Mouse (Mus musculus): ENCODE measurements around the gene Ibtk.

Gene Ibtk

DNA sequence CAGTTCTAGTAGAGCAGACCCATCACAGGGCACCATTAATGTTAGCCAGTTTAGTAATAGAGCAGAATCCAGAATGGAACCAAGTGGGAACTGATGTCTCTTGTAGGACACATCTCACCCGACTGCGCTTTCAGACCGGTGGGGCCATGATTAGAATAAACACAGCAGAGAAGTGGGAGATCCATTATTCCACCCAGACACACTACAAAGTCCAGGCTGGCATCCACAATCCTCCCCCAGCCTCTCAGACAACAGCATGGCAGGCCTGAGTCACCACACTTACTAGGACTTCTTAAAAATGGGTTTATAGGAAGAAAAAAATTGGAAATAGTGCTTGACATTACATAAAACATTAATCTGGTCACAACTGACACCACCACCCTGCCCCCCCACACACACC, 53.5 kb downstream of the Ibtk start:
- no peak for DNase-seq

DNA sequence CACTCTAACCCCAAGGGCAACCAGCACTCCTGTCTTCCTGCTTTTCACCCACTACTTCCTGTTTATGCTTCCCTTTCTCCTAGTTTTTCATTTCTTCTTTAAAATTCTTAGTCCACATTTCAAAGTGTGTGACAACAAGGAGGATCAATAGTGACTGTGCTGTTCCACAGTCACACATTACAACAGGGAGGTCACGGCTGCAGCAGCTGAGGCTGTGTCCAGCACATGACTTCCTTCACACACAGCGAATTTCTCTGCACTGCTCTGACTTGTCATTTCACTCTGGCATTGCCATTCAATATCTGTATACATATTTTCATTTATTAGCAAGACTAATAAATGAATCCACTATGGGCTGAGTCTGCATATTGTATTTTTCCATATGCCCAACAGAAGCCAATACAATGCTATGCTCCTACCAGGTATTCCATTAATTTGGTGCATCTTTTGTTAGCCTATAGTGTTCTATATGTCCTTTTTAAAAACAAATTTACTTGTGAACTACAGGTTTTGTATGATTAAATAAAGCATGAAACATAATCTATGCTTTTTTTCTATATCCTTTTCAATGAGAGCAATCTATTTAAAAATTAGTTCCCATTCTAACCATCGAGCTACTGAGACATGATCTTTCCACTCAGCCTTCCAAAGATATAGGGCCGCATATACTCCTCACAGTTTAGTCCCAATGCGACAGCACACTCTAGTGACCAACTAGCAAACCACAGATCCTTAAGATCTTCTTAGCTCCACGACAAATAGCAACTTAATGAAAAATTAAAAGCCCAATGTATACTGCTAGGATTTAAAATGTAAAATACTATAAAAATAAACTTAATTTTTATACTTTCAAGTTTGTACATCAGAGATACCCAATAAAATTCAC, 55.7 kb downstream of the Ibtk start:
- DNase-seq = no peak

DNA sequence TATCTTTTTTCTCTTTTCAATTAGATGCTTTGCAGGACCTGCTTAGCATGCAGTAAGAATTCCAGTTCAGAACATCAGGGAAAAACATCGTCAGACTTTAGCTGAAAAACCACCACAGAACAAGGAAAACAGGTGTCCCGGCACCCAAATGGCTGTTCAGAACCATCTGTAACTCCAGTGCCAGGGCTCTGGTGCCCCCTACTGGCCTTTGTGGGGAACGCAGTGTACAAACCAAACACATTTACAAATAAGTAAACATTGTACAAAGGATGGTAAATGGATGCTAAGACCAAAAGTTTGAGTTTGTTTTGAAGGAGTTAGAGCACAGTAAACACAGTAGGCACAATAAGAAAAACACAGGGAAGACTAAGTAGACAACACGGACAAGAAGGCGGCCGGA, 64.1 kb downstream of the Ibtk start:
- peak; percentile 14 for DNase-seq

DNA sequence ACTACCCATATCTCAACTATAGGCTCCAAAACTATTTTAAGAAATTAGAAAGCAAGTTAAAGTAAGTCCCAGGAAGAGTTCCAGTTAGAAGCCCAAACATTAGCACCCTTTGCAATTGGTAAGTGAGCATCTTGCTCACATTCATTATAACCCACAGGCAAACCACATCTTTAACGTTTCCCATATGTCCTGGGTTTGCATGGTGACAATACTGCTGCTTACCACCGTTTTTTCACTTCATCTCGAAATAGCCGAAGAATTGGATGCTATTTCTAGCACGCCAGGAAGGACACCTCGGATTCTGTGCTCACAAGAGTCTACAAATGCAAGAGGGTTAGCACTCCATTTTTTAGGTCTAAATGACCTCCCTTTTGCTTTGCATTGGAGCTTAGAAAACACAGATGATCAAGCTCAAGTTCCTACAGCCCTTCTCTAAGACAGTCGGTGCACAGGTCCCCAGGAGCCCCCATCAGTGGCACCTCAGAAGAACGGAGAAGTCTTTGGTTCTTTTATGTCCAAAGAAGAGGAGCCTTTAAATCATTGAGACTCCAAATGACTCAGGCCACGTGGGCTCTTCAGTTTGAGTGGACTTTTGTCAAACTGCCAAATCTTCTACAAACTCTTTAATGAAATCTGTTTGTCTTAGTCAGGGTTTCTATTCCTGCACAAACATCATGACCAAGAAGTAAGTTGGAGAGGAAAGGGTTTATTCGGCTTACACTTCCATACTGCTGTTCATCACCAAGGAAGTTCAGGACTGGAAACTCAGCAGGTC, 73.8 kb downstream of the Ibtk start:
- DNase-seq = no peak

DNA sequence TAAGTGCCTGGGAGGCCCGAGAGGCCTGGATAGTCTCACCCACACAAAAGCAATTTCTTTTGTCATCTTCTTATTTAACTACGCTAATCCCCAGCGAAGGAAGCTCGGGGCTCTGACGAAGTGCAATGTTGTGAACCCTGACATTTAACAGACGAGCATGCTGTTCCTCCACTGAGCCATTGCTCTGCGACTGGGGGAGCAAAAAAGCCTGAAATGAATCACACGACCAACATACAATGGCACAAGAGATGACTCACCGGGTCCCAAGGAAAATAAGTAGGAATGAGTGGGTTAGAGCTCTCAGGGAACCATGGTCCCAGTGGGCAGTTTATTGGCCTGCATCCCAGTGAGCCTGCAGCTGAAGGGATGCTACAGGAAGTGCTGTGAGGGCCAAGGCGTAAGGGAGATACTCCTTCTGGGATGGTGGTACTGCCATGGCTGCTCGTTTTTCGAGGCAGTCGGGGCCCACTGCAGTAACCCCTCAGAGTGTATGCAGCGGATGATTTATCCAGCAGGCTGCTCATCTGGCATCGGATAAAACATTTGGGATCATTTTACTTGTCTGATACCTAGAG, 75.1 kb downstream of the Ibtk start:
- DNase-seq = no peak

DNA sequence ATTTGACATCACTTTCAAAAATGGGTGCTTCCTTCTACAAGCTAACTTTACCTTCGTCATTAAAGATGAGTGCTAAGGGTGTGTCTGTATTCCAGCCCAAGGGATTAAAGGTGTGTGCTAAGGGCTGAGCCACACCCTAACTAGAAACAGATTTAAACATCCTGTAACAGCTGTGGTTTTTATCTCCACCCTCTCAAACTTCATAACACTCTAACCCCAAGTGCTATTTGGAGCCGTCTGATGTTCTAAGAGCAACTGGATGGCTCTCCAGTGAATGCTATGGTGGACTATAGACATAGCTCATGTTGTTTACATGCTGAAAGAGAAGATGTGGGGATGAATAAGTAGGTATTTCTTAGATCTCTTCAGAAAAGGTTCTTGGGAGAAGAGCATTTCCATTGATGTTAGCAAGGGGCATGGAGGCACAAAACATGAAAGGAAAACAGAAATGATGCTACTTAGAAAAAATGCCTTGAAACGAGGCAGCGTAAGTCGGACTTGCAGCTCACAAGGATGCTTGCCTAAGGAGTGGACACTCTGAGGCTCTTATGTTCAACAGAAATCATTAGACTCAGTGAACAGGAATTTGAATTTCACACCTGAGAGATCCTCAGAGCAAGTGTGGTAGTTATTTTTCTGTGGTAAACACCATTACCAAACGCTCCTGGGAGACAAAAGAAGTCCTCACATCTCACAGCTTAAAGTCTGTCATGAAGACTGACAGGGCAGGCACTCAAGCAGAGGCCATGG, 77.4 kb downstream of the Ibtk start:
- DNase-seq = no peak

DNA sequence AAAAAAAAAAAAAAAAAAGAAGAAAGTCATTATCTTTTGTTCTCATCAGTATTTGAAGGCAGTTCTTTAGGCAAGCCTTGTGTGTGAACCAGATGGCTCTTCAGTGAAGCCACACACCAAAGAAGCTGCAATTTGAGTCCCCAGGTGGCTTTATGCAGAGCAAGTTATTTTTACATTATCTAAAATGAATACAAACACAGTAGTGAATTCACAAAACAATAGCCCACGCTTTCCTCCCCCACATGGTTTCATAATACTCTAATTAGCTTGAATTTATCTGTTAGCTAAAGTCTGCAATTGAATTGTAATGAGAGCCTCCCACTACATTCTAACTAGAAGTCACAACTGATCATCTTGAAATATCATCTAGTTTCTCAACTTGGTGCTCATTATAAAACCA, 84.8 kb downstream of the Ibtk start:
- no peak for DNase-seq

DNA sequence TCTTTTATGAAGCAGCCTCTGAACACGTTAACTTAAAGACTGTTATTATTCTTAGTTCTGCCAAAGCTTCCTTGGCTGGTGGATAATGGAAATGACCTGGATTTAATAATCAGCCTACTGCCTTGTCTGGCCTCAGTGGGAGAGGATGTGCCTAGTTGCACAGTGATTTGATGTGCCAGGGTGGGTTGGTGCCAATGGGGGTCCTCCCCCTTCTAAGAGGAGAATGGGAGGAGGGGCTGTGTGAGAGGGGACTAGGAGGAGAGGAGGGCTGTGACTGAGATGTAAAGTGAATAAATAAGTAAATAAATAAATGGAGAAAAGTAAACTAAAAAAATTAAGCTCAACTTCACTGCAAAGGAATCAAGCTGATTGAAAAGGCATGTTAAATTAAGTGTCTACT, 85.3 kb downstream of the Ibtk start:
- no peak for DNase-seq

DNA sequence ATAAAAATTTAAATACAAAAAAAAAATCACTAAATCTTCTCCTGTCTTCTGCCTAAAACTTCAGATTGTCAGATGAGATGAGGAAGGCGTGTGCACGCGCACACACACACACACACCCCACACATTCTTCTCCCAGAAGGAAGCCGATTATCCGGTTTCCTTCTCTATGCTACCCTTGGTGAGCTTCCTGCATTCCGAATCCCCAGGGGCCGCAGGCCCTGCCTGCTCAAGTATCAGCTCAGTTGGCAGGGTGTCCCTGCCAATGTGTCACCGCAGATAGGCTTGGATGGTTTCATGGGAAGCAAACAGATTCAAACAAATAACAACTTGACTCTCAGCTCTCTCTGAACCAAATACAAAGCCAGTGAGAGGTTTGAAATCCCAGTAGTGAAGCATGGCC, 86.0 kb downstream of the Ibtk start:
- no peak for DNase-seq

DNA sequence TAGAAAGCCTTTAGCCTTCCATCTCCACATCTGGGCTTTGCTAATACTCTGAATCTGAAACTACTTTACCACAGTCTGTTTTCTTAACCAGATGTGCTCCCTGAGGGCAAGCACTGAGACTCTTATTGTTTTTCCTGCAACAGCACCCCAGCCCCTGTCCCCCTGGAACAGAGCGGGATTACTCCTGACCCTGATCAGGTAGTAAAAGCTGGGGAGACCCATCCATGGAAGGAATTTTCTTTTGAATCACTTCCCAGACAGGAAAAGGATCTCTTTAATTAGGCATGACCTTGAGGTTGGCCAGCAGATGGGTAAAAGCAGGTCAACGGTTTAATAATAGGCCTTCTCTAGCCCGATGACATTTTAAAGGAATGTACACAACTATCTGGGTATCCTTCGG, 95.7 kb downstream of the Ibtk start:
- no peak for DNase-seq

DNA sequence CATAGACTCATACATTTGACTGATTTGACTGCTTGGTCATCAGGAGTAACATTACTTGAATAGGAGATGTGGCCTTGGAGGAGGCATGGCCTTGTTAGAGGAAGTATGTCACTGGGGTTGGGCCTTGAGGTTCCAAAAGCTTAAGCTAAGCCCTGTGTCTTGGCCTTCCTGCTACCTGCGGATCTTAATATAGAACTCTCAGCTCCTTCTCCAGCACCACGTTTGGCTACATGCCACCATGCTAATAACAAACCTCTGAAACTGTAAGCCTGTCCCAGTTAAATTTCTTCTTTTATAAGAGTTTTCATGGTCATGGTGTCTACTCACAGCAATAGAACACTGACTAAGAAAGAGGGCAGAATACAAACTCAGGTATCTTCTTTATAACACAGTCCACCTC, 110.9 kb downstream of the Ibtk start:
- DNase-seq = no peak

Measured in kidney, adult 18-20 months (tissue).